Mouse (Mus musculus) ES-Bruce4 (cell line): ENCODE measurements around the gene Ier5l. TPM values are rescaled to one million over a fixed set of nuclear protein-coding genes. Genes with fewer than 3 reads are reported as not detected.

Experiments
- H3K27ac ChIP-seq: 2 replicates; pipeline ENCODE4 v1.5.1; 2012; ENCODE audit warnings: low read length, inconsistent platforms; ENCODE audit not compliant: insufficient read depth
- H3K27me3 ChIP-seq: 2 replicates; pipeline ENCODE4 v1.6.1; 2012; ENCODE audit warnings: mild to moderate bottlenecking, low read length, inconsistent platforms; ENCODE audit not compliant: control insufficient read depth, poor library complexity, insufficient read depth, severe bottlenecking
- H3K36me3 ChIP-seq: 2 replicates; pipeline ENCODE4 v1.6.1; 2012; ENCODE audit warnings: inconsistent platforms, mild to moderate bottlenecking, low read length, moderate library complexity; ENCODE audit not compliant: control insufficient read depth, poor library complexity, insufficient read depth, severe bottlenecking
- H3K4me1 ChIP-seq: one replicate; pipeline ENCODE4 v1.8.1; 2011; ENCODE audit warnings: low read length; ENCODE audit not compliant: control insufficient read depth, insufficient read depth
- H3K4me3 ChIP-seq: 2 replicates; pipeline ENCODE4 v1.5.1; 2011; ENCODE audit warnings: low read depth, mild to moderate bottlenecking, low read length
- H3K9ac ChIP-seq: 2 replicates; pipeline ENCODE4 v1.6.1; 2012; ENCODE audit warnings: low read depth, mild to moderate bottlenecking, inconsistent platforms; ENCODE audit not compliant: poor library complexity, severe bottlenecking
- H3K9me3 ChIP-seq: replicated peaks from 2 replicates; pipeline ENCODE4 v1.6.1; 2012; ENCODE audit warnings: mild to moderate bottlenecking, low read length, inconsistent platforms; ENCODE audit not compliant: control insufficient read depth, poor library complexity, insufficient read depth, severe bottlenecking
- CTCF ChIP-seq: IDR thresholded peaks from one replicate; pipeline ENCODE4 v1.8.1; 2011; ENCODE audit warnings: low read depth, low read length
- EP300 ChIP-seq: IDR thresholded peaks from 2 replicates; pipeline ENCODE4 v1.6.1; 2011; ENCODE audit warnings: low read depth, low read length; ENCODE audit not compliant: insufficient read depth
- POLR2A ChIP-seq: IDR thresholded peaks from one replicate; pipeline ENCODE4 v1.8.1; 2011; ENCODE audit warnings: low read length; ENCODE audit not compliant: insufficient read depth
- polyA plus RNA-seq: library from polyadenylated mRNA; stranded (reverse); fragments of >200 nt; gene quantifications from 2 replicates; pipeline ENCODE4 v1.2.4, GENCODE M21; 2011; ENCODE audit warnings: low read depth; ENCODE audit not compliant: missing spikeins, insufficient read depth, insufficient read length

The Ier5l gene
- polyA plus RNA-seq, 1 experiment: 5.3 TPM

- TF ChIP-seq POLR2A: no peak
- no peak for TF ChIP-seq EP300
- no peak for TF ChIP-seq CTCF
- H3K4me3 ChIP-seq: no peak overlapping the region
- no peaks in the 10 kb centered on the region for H3K4me1 ChIP-seq
- no peaks in the 10 kb centered on the region for H3K27me3 ChIP-seq
- peaks cover 22% of the 10 kb centered on the region for H3K36me3 ChIP-seq
- H3K9me3 ChIP-seq: no peaks in the 10 kb centered on the region
- no peak overlapping the region for H3K9ac ChIP-seq
- no peak overlapping the region for H3K27ac ChIP-seq
Observed at GRCm38 (mm10) chr2:30429156-30429555, 44.9 kb downstream of the Ier5l start.

Other genes starting within 250 kb of the Ier5l start
- 19.2 and 22.0 TPM in 2 replicates for gene Lrrc8a, start 236.5 kb downstream of the Ier5l start, polyA plus RNA-seq
- gene Gm28035, start 233.7 kb downstream of the Ier5l start, polyA plus RNA-seq: 1.5 TPM in 1 of 2 replicates, not detected in the other
- 11.4 and 13.0 TPM in 2 replicates for gene Phyhd1, start 208.0 kb downstream of the Ier5l start, polyA plus RNA-seq
- gene Gm28038, start 193.2 kb downstream of the Ier5l start, polyA plus RNA-seq: 114 and 138 TPM in 2 replicates
- 3.4 and 3.8 TPM in 2 replicates for gene Dolk, start 187.9 kb downstream of the Ier5l start, polyA plus RNA-seq
- 134 and 138 TPM in 2 replicates for gene Nup188, start 187.8 kb downstream of the Ier5l start, polyA plus RNA-seq
- 30.8 and 32.5 TPM in 2 replicates for gene Sh3glb2, start 114.9 kb downstream of the Ier5l start, polyA plus RNA-seq
- 16.6 and 18.6 TPM in 2 replicates for gene Miga2, start 110.0 kb downstream of the Ier5l start, polyA plus RNA-seq
- gene Dolpp1, start 82.0 kb downstream of the Ier5l start, polyA plus RNA-seq: 42.3 and 44.3 TPM in 2 replicates
- 8.9 and 12.3 TPM in 2 replicates for gene Crat, start 58.4 kb downstream of the Ier5l start, polyA plus RNA-seq
- 83.1 and 91.6 TPM in 2 replicates for gene Ptpa, start 58.2 kb downstream of the Ier5l start, polyA plus RNA-seq
- gene Cstad, start 120.8 kb upstream of the Ier5l start, polyA plus RNA-seq: 0.94 TPM in 1 of 2 replicates, not detected in the other